Mouse (Mus musculus) brown adipose tissue, adult 24 weeks (tissue): ENCODE measurements at regions not wholly inside any gene's neighbourhood (a gene's known extent, or its start where the extent isn't known, plus 50 kb on each side); places are given as distances from the start of the nearest gene placed in this dataset.

Experiments
- H3K27ac ChIP-seq: fragments of 200-500 bp; replicated peaks from 2 replicates; pipeline ENCODE4 v1.5.1; 2012; ENCODE audit warnings: low read depth, mild to moderate bottlenecking, low read length
- H3K4me1 ChIP-seq: fragments of 200-500 bp; 2 replicates; pipeline ENCODE4 v1.6.1; 2012; ENCODE audit warnings: low read length, mixed read lengths; ENCODE audit not compliant: control insufficient read depth, insufficient read depth, insufficient read length
- H3K4me3 ChIP-seq: fragments of 200-500 bp; 2 replicates; pipeline ENCODE4 v1.5.1; 2012; ENCODE audit warnings: low read depth, mild to moderate bottlenecking, low read length, moderate library complexity; ENCODE audit not compliant: insufficient read depth

DNA sequence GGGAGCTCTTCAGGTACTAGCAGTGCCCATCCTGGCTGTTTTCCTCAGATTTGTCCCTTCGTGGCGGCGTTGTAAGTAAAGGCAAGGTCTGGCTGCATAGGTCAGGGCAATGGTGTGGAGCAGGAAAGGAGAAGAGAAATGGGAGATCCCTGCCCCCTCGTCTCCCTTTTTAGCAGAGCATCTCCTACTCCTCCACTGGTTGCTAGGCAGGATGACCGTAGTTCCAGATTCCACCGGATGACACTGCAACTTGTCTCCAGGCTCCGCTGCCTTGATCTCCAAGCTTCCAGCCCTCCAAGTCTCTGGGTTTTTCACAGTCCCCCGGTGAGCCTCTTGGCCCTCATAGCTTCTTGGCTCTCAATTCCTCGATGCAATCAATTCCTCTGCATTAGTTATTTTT, 53.1 kb upstream of the Foxo1 start:
- H3K27ac ChIP-seq, result no peak overlapping the region
- no peak overlapping the region for H3K4me3 ChIP-seq
- no peaks in the 10 kb centered on the region for H3K4me1 ChIP-seq
